Mouse (Mus musculus) lung, postnatal 36 days (tissue): ENCODE measurements around the gene Ifi203.
A peak's percentile ranks its signal among the peaks of the same experiment; 100 is the strongest.
"Not testable (repeated sequence)": the region's sequence is repeated elsewhere in the genome, so short reads cannot be mapped to it uniquely, and the experiment has no call there.

Source experiments
- DNase-seq: peaks from one replicate; pipeline ENCODE4 v3.0.0; 2022; ENCODE audit warnings: mixed read lengths

The Ifi203 gene

DNA sequence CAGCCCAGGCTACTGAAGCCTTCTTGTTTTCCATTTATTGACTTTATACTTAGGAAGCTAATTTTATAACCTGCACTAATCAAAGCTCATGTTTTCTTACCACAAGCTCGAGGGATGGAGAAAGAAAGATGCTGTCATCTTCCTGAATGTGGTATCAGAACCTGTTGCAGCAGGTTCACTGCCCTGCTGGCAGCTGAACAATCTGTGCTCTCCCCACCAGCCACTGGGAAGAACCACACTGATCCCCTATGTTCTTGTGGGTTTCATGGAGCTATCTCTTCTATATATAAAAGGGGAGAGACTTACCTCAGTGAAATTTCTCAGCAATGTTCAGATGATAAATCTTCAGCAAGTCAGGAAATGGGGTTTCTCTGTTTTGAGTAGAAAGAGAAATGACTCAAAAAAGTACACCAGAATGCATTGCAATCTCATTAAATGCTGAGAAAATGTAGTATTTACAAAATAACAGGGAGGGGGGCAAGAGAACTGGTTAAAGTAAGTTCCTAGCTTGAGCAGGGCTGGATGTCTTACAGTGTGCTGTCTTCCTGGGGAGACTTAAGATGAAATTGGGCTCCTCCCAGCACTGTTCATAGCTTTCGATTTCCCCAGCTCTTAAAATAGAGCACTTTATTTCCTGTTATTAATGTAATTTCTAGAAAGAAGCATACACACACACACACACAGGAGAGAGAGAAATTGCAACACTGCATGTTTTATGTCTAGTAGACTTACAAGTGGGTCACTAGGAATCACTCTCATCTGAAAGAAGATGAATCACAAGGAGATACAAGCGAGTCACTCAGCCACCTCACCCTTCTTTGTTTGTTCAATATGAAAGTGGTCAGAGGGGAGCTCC, at the start of gene Ifi203, which contains the start of gene Mndal:
Ifi203 (minus strand) TSS at position 749 of the 856 bp plus-strand sequence.
Mndal (minus strand) TSS at position 568 of the 856 bp plus-strand sequence.
- peak; percentile 13 for DNase-seq

DNA sequence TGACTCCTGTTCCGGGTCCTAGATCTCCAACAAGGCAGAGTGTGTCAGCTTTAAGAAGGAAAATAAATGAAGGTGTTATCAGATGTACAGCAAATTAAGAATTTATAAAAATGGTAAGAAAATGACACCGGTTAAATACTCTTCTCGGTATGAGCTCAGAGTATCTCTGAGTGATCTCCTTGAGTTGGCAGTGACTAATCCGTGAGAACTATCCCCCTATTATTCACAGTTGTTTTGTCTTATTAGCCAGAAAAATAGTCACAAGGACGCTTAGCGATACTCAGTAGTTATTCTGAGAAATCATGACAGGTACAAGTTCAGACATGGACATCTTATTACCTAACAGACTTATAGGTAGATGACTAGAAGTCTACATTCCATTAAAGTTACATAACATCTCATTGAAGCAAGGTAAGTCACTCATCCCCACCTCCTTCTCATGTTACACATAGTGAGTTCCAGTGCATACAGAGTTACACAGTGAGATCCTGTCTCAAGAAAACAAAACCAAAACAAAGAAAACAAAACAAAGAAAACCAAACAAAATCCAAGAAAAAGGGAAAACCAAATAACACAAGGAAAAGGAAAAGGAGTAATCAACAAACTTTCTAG, 40.3 kb upstream of the Ifi203 start, which contains the start of gene Ifi202b:
Ifi202b (minus strand) TSS at position 51 of the 612 bp plus-strand sequence.
- DNase-seq: not testable (repeated sequence)

- DNase-seq: not testable (repeated sequence)
Observed at GRCm38 (mm10) chr1:173981038-173981437, 38.6 kb upstream of the Ifi203 start.

DNA sequence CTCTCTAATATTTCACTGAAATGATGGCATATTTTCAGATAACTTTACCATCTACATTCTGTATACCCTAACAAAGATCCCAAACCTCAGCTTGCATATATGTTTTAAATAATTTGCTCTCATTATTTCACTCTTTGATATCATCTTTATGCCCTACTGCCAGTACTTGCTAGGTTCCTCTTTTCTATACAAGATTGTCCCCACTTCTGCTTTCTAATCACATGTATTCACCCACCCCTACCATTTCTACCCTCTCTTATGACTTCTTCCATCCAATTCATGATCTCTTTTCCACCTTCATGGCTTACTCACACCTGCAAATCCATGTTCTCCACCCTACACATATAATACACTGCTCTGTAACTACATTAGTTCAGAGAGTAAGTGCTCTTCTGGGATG, 35.1 kb upstream of the Ifi203 start:
- no peak for DNase-seq

DNA sequence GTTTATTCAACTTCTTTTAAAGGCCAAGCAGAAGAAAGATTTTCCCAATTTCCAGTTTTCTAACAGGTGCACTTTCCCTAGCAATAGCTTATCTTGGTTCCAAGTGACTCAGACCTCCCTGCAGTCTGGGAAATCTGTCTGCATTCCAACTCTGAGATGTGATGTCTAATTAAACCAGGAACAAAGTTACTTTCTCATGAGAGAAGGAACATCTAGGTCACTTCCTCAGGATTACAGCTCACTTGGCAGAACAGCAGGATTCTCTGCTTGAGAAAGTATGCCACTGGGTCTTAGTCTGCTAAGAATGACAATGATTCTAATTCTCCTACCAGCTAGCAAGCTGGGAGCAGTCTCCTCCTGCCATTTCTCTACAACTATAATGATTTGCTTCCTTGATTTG, 30.6 kb upstream of the Ifi203 start:
- DNase-seq: no peak

DNA sequence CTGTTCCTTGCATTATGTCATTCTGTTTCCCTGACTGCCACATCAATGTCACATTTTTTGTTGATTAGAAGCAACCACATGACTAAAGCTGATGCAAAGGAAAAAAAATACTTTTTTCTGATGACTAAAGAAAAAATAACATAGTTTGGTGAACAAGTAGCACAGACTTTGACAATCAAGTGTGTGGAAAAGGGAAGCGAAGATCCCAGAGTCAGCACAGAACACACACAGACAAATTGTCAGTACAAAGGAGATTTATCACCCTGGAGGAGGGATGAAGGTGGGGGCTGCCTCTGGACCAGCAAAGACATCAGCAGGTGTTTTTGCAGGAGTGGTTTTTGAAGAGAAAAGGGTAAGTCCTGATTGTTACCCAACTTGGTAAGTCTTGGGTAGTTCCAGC, 19.0 kb upstream of the Ifi203 start:
- DNase-seq: not testable (repeated sequence)

- not testable (repeated sequence) for DNase-seq
Observed at GRCm38 (mm10) chr1:173959998-173960397, 17.5 kb upstream of the Ifi203 start.

GRCm38 (mm10) chr1:173955839-173956527, 13.5 kb upstream of the Ifi203 start:
- not testable (repeated sequence) for DNase-seq

DNA sequence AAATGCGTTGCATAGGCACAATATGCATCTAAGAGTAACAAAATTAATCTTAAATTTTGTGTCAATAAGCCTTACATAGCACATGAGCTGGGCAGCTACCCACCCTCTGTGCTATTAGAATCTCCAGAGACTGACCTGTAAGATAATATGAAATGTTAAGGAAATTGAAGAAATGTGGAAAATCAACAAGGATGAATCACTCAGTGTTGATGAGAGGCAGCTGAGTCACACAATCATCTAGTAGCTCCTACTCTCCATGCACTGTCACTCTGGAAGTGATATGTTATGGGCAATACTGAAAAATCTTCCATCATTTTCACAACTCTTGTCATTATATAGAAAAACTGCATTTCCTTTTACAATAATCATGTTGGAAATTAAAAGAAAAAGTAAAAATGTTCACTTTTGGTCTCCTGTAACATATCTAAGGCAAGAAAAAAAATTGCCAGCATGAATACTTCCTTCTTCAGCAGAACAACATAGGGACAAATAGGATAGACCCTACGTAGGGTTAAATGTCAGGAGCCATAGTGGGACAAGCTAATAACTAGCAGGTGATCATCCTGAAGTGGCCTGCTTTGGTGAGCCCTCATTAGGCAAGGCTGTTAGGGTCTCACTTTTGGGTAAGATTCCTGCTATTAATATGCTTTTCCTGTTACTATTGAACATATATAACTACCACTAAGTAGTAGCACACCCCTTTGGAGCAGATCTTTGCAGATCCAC, 12.8 kb upstream of the Ifi203 start:
- DNase-seq: no peak

- no peak for DNase-seq
Observed at GRCm38 (mm10) chr1:173953563-173953962, 11.1 kb upstream of the Ifi203 start.

DNA sequence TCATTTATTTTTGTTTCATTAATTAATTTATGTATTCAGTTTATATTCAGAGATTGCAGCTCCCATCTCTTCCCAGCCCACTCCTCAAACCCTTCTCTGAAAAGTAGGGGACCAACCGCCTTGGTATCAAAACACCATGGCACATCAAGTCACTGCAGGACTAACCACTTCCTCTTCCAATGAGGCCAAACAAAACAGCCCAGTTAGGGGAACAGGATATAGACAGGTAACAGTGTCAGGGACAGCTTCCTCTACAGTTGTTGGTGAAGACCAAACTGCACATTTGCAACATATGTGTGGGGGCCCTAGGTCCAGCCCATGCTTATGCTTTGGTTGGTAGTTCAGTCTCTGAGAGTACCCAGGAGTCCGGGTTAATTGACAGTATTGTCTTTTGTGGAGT, 6.6 kb upstream of the Ifi203 start:
- DNase-seq: peak; percentile 10

DNA sequence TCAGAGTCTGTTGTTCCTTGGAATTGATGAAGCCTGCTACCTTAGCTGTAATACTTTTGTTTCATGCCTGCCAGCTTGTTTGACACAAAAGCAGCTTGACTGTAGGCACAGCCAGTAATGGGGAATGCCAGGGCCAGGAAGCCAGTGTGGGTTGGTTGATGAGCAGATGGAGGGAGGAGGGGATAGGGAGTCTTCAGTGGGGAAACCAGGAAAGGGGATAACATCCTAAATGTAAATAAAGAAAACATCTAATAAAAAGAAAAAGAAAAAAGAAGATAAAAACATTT, 251 bp upstream of the Ifi203 start:
- DNase-seq: not testable (repeated sequence)

- not testable (repeated sequence) for DNase-seq
Observed at GRCm38 (mm10) chr1:173941522-173941921, 950 bp downstream of the Ifi203 start.

DNA sequence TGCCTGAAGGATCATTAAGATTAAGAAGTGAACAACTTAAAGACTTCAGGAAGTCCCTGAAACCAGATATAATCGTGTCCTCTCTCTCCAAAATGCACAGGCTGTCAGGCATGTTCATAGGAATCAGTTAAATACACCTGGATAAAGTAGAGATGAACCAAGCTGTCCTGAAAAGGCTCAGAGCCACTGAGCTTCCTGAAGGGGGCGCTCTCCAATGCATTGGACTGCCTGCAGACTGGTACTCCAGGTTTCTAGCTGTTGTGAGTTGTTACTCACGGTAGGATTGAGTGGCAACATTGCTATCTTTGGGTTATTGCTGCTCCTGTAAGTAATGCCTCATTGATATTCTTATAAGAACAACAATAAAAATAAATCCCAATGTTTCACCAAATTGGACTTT, 23.2 kb downstream of the Ifi203 start:
- DNase-seq: not testable (repeated sequence)

DNA sequence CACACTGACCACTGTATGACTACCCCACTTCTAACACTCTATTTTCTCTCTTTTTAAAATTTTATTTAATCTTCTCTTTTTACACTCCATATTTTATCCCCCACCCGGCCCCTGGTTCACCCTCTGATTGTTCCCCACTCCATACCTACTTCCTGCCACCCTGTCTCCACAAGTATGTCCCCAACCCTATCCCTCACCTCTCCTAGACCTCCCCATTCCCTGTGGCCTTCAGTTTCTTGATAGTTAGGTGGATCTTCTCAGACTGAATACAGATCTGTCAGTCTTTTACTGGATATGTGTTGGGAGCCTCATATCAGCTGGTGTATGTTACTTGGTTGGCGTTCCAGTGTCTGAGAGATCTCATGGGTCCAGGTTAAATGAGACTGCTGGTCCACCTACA, 27.9 kb downstream of the Ifi203 start:
- no peak for DNase-seq

GRCm38 (mm10) chr1:173913256-173913791, 29.1 kb downstream of the Ifi203 start:
- not testable (repeated sequence) for DNase-seq

DNA sequence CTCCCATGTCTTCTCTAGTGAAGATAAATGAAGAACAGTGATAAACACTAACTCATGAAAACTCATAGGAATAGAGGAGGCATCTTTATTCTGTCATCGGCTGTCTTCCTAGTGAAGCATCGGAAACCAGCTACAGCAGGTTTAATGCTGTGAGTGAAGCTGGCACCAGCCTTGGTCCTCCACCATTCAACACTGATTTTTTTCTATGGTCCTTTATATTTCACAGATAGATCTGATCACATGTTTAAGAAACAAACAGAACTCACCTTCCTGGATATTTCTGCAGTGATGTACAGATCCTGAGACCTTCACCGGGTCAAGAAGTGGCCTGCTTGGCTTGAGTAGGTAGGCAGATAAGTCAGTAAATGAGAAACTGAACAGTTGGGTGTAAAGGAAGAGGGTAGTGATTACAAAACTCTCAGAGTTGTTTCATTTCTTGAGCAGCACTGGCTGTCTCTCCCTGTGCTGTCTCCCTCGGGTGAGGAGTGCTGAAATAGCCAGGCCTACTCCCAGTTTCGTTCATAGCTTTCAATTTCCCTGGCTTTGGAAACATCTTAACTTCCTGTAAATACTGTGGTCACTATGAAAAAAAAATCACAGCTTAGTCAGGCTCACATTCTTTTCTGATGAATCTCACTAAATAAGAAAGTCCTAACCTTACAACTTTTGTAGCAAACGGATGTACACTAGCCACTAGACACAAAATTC, 29.8 kb downstream of the Ifi203 start, which contains the start of gene Ifi211:
Ifi211 (minus strand) TSS at position 499 of the 708 bp plus-strand sequence.
- peak; percentile 26 for DNase-seq

DNA sequence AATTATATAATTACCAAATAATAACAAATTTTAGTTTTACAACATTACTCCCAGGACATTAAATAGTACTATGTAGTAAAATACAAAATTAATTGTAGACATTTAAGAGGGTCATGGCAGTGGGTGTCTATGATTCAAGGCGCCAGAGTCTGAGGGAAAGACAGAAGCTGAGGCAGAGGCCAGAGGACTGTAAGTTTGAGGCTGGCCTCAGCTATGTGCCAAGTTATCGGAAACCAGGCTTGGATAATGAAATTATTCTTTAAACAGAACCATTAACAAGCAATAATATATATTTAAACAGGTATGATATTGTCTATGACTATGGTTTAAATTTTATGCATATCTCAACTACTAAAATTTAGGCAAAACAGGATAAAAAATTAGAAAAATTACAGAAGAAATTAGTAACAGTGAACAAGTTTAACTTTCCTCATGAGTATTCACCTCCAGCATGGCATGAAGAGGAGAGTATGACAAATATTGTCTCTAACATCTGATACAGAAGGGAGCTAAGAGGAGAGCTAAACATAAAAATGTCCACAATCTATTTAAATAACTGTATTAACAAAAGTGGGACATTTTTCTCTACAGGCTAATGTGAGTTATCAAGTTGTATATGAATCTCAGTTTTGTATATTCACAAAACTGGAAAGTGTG, 30.5 kb downstream of the Ifi203 start:
- no peak for DNase-seq

DNA sequence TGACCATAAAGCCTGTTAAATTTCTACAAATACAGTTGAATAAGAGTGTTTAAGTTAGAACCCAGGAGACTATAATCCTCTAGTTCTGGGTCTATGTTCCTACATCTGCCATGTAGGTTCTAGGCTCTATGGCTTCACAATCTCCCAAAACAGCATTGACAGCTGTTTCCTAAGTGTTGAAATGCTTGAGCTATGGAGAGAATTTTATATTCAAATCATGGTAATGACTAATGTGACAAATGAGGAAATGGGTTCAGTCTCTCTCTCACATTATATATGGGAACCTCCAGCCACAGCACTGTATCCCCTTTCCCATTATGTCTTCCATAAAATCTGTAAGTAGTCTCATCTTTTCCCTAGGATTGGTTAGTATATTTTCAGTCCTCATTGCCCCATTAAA, 34.1 kb downstream of the Ifi203 start:
- DNase-seq: not testable (repeated sequence)

GRCm38 (mm10) chr1:173905885-173906284, 36.6 kb downstream of the Ifi203 start:
- not testable (repeated sequence) for DNase-seq

GRCm38 (mm10) chr1:173889741-173890140, 52.7 kb downstream of the Ifi203 start:
- not testable (repeated sequence) for DNase-seq
